Mouse (Mus musculus) megakaryocyte, embryonic 14.5 days (primary cell): Measurements from ENCODE around the gene Cmtr1. TPM values are rescaled to one million over a fixed set of nuclear protein-coding genes. Genes with fewer than 3 reads are reported as not detected.

Experiments
- H3K27me3 ChIP-seq: replicated peaks from 2 replicates; pipeline ENCODE3; 2012; ENCODE audit warnings: inconsistent platforms
- H3K36me3 ChIP-seq: replicated peaks from 2 replicates; pipeline ENCODE3; 2012; ENCODE audit warnings: low read length, inconsistent platforms, mixed read lengths
- H3K4me1 ChIP-seq: 2 replicates; pipeline ENCODE4 v1.6.1; 2012; ENCODE audit warnings: inconsistent platforms
- H3K4me3 ChIP-seq: replicated peaks from 2 replicates; pipeline ENCODE3; 2012; ENCODE audit warnings: moderate library complexity, mild to moderate bottlenecking, inconsistent platforms
- H3K9me3 ChIP-seq: 2 replicates; pipeline ENCODE4 v1.6.1; 2012; ENCODE audit warnings: inconsistent platforms
- FLI1 ChIP-seq: IDR thresholded peaks from 2 replicates; pipeline ENCODE4 v1.6.1; 2012; ENCODE audit warnings: low read length, inconsistent platforms, mixed read lengths
- GATA1 ChIP-seq: IDR thresholded peaks from 3 replicates; pipeline ENCODE4 v1.6.1; 2012; ENCODE audit warnings: mixed read lengths, low read length, inconsistent platforms, borderline replicate concordance
- polyA plus RNA-seq: library from polyadenylated mRNA; stranded (reverse); fragments of >175 nt; gene quantifications from 2 replicates; pipeline ENCODE4 v1.2.3, GENCODE M21; 2012; ENCODE audit warnings: low replicate concordance; ENCODE audit not compliant: insufficient read depth

The Cmtr1 gene
- polyA plus RNA-seq, 1 experiment = 22.3 TPM

DNA sequence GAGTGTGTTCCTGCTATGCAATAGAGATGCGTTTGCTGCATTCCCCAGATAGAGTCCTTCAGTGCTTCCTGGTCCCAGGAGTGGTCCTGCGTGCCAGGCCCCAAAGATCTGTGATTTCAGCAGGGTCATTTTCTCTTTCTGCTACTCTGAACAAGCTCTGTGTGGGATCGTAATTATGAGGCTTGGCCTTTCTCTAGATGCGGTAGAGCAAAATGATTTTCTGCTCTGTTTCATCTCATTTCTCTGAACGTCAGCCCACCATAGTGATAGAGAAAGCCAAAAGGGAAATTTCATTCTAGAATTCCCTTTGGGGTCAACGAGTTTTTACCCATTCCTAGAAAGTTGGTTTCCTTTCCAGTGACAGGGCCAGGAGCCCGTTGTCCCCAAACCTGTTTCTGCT lies 21.9 kb downstream of the Cmtr1 start:
- TF ChIP-seq FLI1 (no peak), GATA1 (no peak)
- Histone ChIP-seq H3K4me1 (peaks cover 48% of the 10 kb centered on the region), H3K4me3 (no peak overlapping the region), H3K27me3 (no peaks in the 10 kb centered on the region), H3K36me3 (peaks cover 100% of the 10 kb centered on the region), H3K9me3 (no peaks in the 10 kb centered on the region)

DNA sequence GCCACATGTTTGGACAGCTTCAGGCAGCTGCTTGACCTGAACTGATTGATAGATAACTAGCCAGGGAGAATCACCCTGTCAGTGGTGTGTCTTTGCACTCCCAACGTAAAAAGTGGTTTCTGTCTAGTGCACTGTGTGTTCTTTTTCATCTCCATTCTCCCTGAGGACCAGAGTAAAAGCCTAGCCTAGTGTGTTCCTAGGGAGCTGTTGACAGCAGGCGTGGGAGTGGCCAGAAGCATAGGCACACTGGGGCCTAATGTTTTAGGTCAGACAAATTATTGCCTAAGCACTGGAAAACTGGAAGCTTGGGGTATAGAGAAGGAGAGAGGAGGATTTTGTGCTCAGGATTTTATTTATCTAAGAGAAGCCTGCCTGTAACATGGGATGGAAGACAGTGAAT lies 22.7 kb downstream of the Cmtr1 start:
- Histone ChIP-seq H3K4me1 (peaks cover 56% of the 10 kb centered on the region), H3K4me3 (no peak overlapping the region), H3K36me3 (peaks cover 100% of the 10 kb centered on the region), H3K9me3 (no peaks in the 10 kb centered on the region), H3K27me3 (no peaks in the 10 kb centered on the region)
- TF ChIP-seq FLI1 (no peak), GATA1 (no peak)

DNA sequence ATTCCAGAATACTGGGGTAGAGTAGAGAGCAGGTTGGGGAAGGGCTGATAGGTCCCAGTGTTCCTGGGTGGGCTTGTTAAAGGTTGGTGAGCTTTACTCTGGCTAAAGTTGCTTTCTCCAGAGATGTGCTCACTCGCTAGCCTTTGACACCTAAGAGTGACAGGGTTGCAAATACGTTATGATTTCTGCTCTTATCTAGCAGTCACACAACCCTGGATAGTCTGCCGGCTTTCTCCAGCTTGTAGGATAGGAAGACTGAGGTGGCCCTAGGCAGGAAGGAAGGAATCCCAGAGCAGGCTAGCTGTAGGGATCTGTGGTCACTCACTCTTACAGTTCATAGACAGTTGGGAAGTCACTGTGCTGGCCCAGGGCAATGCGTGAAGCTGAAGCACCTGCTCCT lies 23.9 kb downstream of the Cmtr1 start:
- Histone ChIP-seq H3K9me3 (no peaks in the 10 kb centered on the region; the same call in 1 of the 2 replicates), H3K36me3 (peaks cover 96% of the 10 kb centered on the region), H3K4me3 (no peak overlapping the region), H3K27me3 (no peaks in the 10 kb centered on the region), H3K4me1 (peaks cover 62% of the 10 kb centered on the region)
- TF ChIP-seq FLI1 (no peak), GATA1 (no peak)

DNA sequence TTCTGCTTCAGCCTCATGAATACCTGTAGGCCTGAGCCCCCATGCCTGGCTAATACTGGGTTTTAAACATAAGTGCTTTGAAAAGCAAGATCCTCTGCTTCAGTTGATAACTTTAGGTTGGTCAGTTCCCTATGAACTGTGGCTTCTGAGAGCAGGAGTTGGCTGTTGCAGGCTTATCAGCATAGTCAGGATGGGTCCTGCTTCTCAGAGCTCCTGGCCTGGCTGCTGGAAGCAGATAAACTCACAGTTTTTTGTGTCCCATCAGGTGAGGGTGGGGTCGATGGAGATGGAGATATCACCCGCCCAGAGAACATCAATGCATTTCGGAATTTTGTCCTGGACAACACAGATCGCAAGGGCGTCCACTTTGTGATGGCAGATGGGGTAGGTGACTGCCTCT lies 26.4 kb downstream of the Cmtr1 start:
- no peak for TF ChIP-seq FLI1
- TF ChIP-seq GATA1 = no peak
- H3K27me3 ChIP-seq = no peaks in the 10 kb centered on the region
- H3K9me3 ChIP-seq = no peaks in the 10 kb centered on the region; the same call in 1 of the 2 replicates
- H3K36me3 ChIP-seq = peaks cover 96% of the 10 kb centered on the region
- peaks cover 61% of the 10 kb centered on the region for H3K4me1 ChIP-seq
- H3K4me3 ChIP-seq = no peak overlapping the region

DNA sequence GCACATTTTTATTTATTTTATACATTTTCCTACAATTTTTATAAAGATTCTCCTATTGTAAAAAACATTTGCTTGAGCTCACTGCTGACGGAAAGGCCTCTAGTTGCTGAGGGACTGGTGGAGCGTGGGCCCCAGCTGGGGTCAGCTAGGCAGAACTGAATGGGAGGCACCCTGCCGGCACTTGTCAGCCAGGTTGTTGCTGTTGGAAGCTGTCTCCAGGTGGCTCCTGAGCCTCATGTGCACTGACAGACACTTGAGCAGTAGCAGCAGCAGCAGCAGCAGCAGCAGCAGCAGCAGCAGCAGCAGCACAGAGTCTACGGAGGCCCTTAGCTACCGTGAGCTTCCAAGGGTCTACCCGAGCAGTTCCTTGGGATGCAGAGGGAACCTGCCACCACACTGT lies 27.0 kb downstream of the Cmtr1 start:
- no peak overlapping the region for H3K4me3 ChIP-seq
- TF ChIP-seq FLI1 (no peak), GATA1 (no peak)
- peaks cover 93% of the 10 kb centered on the region for H3K36me3 ChIP-seq
- no peaks in the 10 kb centered on the region; the same call in 1 of the 2 replicates for H3K9me3 ChIP-seq
- no peaks in the 10 kb centered on the region for H3K27me3 ChIP-seq
- peaks cover 61% of the 10 kb centered on the region for H3K4me1 ChIP-seq

DNA sequence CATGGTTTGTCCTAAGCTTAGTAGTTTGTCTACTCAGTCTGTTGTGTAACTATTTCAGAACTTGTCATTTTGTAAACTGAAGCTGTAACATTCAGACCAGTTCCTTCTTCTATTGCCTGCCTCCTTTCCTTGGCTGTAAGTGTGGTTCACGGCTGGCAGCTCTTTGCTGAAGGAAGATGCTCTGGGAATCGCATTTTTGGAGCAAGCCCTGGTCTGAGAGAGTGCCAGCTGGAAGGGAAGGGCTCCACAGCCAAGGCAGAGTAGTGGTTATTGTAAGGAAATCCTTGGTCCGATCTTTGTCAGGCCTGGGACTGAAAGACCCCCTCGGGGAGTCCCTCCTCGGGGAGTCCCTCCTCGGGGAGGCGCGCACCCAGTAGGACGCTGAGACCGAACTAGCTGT lies 28.2 kb downstream of the Cmtr1 start:
- H3K27me3 ChIP-seq = no peaks in the 10 kb centered on the region
- TF ChIP-seq GATA1 (no peak), FLI1 (no peak)
- H3K9me3 ChIP-seq = no peaks in the 10 kb centered on the region; the same call in 1 of the 2 replicates
- no peak overlapping the region for H3K4me3 ChIP-seq
- peaks cover 70% of the 10 kb centered on the region for H3K4me1 ChIP-seq
- peaks cover 93% of the 10 kb centered on the region for H3K36me3 ChIP-seq

DNA sequence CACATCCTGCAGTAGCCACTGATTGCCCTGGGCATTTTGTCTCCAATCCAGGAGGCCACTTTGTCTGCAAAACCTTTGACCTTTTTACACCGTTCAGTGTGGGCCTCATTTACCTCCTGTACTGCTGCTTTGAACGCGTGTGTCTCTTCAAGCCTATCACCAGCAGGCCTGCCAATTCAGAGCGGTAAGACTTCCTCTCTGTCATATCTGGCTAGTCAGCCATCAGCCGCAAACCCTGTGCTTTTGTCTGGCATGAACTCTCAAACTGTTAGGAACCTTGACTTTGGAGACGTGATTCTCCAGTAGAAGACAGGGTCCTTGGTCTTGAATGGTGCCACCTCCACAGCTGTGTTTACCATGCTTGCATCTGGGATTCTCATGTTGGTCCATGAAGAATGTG lies 29.9 kb downstream of the Cmtr1 start:
- Histone ChIP-seq H3K27me3 (no peaks in the 10 kb centered on the region), H3K4me3 (no peak overlapping the region), H3K9me3 (no peaks in the 10 kb centered on the region; the same call in 1 of the 2 replicates), H3K4me1 (peaks cover 57% of the 10 kb centered on the region), H3K36me3 (peaks cover 93% of the 10 kb centered on the region)
- TF ChIP-seq FLI1 = no peak
- no peak for TF ChIP-seq GATA1

DNA sequence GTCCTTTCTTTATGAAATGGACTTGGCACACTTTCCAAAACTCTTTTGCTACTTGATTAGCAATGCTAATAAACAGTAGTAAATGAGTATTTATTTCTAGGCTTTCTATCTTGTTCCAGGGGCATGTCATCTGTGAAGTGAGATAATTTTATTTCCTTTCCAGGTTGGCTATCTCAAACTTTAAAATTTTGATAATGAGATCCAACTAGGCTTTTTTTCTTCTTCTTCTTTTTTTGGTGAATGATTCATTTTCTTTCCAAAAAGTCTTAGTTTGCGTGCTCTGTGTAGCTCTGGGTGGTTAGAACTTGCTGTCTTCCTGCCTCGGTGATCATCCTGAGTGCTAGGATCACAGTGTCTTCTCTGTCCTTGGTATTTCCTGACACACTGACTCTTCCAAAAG lies 32.4 kb downstream of the Cmtr1 start:
- H3K4me1 ChIP-seq = peaks cover 33% of the 10 kb centered on the region
- peaks cover 92% of the 10 kb centered on the region for H3K36me3 ChIP-seq
- TF ChIP-seq GATA1 (no peak), FLI1 (no peak)
- H3K4me3 ChIP-seq = no peak overlapping the region
- no peaks in the 10 kb centered on the region for H3K27me3 ChIP-seq
- H3K9me3 ChIP-seq = no peaks in the 10 kb centered on the region; the same call in 1 of the 2 replicates

DNA sequence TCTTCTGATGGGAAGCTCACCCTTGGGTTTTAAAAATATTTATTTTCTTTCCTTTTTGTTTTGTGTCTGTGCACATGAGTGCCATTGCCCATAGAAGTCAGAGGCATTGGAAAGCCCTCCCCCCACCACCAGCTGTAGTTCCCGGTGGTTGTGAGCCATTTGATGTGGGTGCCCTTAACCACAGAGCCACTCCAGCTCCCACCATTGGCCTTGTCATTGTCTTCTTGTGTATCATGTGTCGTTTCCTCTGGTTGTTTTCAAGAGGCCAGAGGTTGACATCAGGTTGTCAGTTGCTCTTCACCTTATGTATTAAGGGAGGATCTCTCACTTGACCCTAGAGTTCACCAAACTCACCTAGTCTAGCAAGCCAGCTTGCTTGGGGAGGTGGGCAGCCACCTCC lies 33.2 kb downstream of the Cmtr1 start:
- H3K27me3 ChIP-seq = no peaks in the 10 kb centered on the region
- TF ChIP-seq FLI1 (no peak), GATA1 (no peak)
- H3K4me1 ChIP-seq = peaks cover 28% of the 10 kb centered on the region
- H3K4me3 ChIP-seq = no peak overlapping the region
- H3K9me3 ChIP-seq = no peaks in the 10 kb centered on the region; the same call in 1 of the 2 replicates
- peaks cover 92% of the 10 kb centered on the region for H3K36me3 ChIP-seq

DNA sequence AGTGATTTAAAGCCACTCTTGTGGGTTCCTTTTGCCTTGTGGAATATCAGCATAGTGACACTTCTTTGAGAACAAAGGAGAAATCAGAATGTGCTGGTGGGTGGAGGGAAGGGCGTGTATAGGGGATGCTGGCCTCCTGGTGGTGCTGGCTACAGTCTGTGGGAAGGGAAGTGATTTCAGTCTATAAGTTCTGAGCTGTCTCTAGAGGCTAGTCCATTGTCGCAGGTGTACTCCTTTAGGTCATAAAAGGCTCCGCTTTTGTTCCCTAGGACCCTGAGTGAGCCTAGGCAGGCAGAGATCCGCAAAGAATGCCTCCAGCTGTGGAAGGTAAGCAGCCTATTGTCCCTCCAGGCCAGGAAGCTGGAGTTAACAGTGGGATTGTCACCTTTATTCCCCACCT lies 34.1 kb downstream of the Cmtr1 start:
- Histone ChIP-seq H3K4me3 (no peak overlapping the region), H3K9me3 (no peaks in the 10 kb centered on the region), H3K27me3 (no peaks in the 10 kb centered on the region), H3K4me1 (peaks cover 25% of the 10 kb centered on the region), H3K36me3 (peaks cover 96% of the 10 kb centered on the region)
- TF ChIP-seq FLI1 (no peak), GATA1 (no peak)

DNA sequence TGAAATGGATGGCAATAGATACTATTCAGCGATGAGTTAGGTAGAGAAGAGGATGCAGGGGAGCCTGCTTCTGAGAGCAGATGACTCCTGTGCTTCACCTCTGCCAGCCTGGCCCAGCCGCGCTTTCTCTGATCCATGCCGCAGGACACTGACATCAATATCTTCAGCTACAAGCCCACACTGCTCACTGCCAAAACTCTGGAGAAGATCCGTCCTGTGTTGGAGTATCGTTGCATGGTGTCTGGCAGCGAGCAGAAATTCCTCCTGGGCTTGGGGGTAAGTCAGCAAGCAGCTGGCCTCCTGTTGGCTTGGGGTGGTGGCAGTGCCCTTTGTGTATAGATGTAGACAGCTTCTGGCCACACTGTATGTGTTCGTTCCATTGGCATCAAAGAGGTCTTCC lies 36.5 kb downstream of the Cmtr1 start:
- no peak for TF ChIP-seq GATA1
- TF ChIP-seq FLI1 = no peak
- H3K27me3 ChIP-seq = no peaks in the 10 kb centered on the region
- H3K4me3 ChIP-seq = no peak overlapping the region
- no peaks in the 10 kb centered on the region for H3K9me3 ChIP-seq
- peaks cover 96% of the 10 kb centered on the region for H3K36me3 ChIP-seq
- H3K4me1 ChIP-seq = peaks cover 22% of the 10 kb centered on the region
